Mouse (Mus musculus): ENCODE results near the gene Gdf1.

Gene Gdf1

GRCm38 (mm10) chr8:70330741-70331364 lies 1.2 kb downstream of the Gdf1 start:
- DNase-seq (ENCODE audit: low read depth, low spot score), result peak; percentile 80

- DNase-seq (ENCODE audit: low read depth, low spot score), result no peak
These were observed 1.9 kb downstream of the Gdf1 start for GRCm38 (mm10) chr8:70331526-70331925.

GRCm38 (mm10) chr8:70332070-70332877 lies 2.7 kb downstream of the Gdf1 start:
- DNase-seq (ENCODE audit: low read depth, low spot score), result no peak

- DNase-seq (ENCODE audit: low read depth, low spot score), result no peak
These were observed 3.2 kb downstream of the Gdf1 start for GRCm38 (mm10) chr8:70332878-70333202.

- no peak for DNase-seq (ENCODE audit: low read depth, low spot score)
These were observed 9.3 kb downstream of the Gdf1 start for GRCm38 (mm10) chr8:70338931-70339330.

- DNase-seq (ENCODE audit: low read depth, low spot score), result no peak
These were observed 11.0 kb downstream of the Gdf1 start for GRCm38 (mm10) chr8:70340659-70341058.

- DNase-seq (ENCODE audit: low read depth, low spot score), result no peak
These were observed 12.4 kb downstream of the Gdf1 start for GRCm38 (mm10) chr8:70342007-70342406.

- no peak for DNase-seq (ENCODE audit: low read depth, low spot score)
These were observed 13.5 kb downstream of the Gdf1 start for GRCm38 (mm10) chr8:70343076-70343475.

GRCm38 (mm10) chr8:70343696-70344095 lies 14.1 kb downstream of the Gdf1 start:
- no peak for DNase-seq (ENCODE audit: low read depth, low spot score)

GRCm38 (mm10) chr8:70344279-70344678 lies 14.7 kb downstream of the Gdf1 start:
- DNase-seq (ENCODE audit: low read depth, low spot score), result no peak

- no peak for DNase-seq (ENCODE audit: low read depth, low spot score)
These were observed 17.8 kb downstream of the Gdf1 start for GRCm38 (mm10) chr8:70347443-70347842.

GRCm38 (mm10) chr8:70347860-70348420 lies 18.3 kb downstream of the Gdf1 start:
- DNase-seq (ENCODE audit: low read depth, low spot score), result no peak

GRCm38 (mm10) chr8:70351035-70351999 lies 21.7 kb downstream of the Gdf1 start:
- DNase-seq (ENCODE audit: low read depth, low spot score), result no peak

GRCm38 (mm10) chr8:70352000-70352384 lies 22.4 kb downstream of the Gdf1 start:
- no peak for DNase-seq (ENCODE audit: low read depth, low spot score)

GRCm38 (mm10) chr8:70352657-70353151 lies 23.1 kb downstream of the Gdf1 start:
- DNase-seq (ENCODE audit: low read depth, low spot score), result no peak

GRCm38 (mm10) chr8:70353194-70353817 lies 23.7 kb downstream of the Gdf1 start, which contains the start of gene Upf1:
Upf1 (minus strand) TSS chr8:70353278.
- peak; percentile 99 for DNase-seq (ENCODE audit: low read depth, low spot score)

- DNase-seq (ENCODE audit: low read depth, low spot score), result no peak
These were observed 24.4 kb downstream of the Gdf1 start for GRCm38 (mm10) chr8:70354004-70354403.

GRCm38 (mm10) chr8:70356111-70356510 lies 26.5 kb downstream of the Gdf1 start:
- DNase-seq (ENCODE audit: low read depth, low spot score), result no peak

GRCm38 (mm10) chr8:70359411-70359810 lies 29.8 kb downstream of the Gdf1 start:
- no peak for DNase-seq (ENCODE audit: low read depth, low spot score)

GRCm38 (mm10) chr8:70360769-70361168 lies 31.2 kb downstream of the Gdf1 start:
- peak; percentile 61 for DNase-seq (ENCODE audit: low read depth, low spot score)

- DNase-seq (ENCODE audit: low read depth, low spot score), result no peak
These were observed 31.9 kb downstream of the Gdf1 start for GRCm38 (mm10) chr8:70361484-70362032.

All from WW6 (cell line).